Mouse (Mus musculus): ENCODE measurements at regions not wholly inside any gene's neighbourhood (a gene's known extent, or its start where the extent isn't known, plus 50 kb on each side); places are given as distances from the start of the nearest gene placed in this dataset.
A peak's percentile ranks its signal among the peaks of the same experiment; 100 is the strongest.

DNA sequence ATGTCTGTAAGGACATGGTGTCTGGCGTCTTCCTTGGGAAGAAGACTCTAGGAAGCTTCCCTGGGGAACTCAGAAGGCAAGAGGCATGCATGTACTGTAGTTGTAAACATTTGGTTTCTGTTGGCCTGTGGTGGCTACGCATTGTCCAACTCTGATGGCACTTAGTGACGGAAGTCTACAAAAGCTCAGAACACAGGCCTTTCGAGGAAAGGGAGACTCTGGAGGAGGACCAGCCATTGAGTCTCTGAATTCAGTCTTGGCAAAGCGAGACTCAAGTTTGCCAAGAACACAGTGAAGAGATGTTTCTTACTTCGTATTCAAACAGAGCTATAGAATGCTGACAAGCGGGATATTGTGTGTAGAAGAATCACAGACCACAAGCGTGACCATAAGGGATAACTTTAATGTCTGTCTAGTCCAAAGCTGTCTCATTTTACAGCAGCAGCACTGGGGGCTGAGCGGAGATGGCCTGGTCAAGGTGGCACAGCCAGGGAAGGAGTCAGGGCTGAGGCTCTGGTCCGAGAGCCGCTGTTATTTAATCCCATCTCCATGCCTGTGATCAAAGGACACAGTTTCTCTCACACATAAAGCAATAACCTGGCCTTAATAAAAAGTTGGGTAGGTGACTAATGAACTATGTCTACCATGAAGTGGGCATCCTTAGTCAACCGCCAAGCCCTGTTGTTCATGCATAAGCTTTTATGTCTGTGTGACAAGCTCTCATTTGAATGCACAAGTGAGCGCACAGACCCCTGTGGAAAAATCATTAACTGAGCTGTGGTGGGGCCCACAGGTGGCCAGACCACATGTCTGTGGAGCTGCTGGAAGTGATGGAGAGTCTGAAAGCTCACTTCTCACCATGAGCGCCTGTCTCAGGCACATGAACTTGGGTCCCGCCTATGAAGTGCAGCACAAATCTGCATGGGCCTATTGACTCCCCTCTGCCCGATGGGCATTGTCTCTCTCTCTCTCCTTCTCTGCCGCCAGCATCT, 239.4 kb upstream of the Sall1 start:
- no peak for DNase-seq (ENCODE audit: low spot score in 2 of 2)

DNA sequence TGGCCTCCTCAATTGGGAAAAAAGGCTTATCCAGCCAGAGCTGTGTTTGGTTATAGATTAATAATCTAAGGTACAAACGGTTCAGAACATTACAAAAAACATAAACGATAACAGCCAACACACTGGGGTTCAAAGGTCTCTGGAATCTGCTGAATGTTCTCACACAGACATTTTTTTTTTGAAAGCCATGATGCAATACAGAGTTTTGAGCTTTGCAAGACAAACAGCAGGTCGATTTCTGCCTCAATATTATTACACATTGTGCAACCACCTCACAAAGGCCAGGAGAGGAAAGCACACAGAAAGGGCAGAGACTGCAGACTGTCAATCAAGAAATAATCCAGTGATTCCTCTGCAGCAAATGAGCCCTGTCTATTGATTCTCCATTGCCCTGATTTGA, 235.9 kb upstream of the Sall1 start:
- DNase-seq (ENCODE audit: low spot score in 2 of 2): no peak

- no peak for DNase-seq (ENCODE audit: low spot score in 2 of 2)
Measured at GRCm38 (mm10) chr8:89279142-89279541, 235.2 kb upstream of the Sall1 start.

DNA sequence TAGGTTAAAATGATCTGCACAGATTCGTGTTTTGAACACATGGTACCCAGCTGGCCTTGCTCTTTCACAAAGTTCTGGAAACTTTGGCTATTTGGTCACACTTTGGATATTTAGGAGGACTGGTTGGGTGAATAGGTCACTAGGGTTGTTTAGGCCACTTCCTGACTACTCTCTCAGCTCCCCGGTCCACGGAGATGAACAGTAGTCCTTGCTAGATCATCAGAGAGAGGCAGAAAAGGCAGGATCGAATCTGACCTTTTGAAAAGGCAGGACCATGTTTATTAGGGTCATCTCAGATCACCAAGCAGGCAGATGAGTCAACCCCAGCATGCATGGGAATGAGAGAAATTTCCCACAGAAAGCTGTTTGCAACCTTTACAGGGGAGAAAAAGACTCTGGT, 229.3 kb upstream of the Sall1 start:
- no peak for DNase-seq (ENCODE audit: low spot score in 2 of 2)

DNA sequence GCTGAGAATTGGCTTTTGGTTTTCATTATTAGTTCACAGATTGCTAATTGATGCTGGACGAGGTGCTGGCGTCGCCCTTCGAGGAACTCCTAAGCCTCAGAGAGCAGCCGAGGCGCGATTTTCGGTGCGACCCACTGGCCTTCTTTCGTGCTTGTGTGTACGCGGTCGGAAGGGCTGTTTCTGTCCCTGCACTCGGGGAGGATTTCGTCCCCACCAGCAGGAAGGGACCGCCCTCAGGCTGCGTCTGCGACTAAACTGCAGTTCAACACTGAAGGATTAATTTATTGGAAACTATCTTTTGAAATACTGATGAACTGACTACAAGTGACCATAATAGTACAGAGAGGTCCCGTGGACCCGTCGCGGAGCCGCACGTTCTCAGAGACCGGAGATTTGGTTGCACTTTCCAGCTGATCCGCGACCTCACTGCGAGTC, 228.4 kb upstream of the Sall1 start:
- peak in 1 of 2 experiments; percentile 29 for DNase-seq (ENCODE audit: low spot score in 2 of 2)

DNA sequence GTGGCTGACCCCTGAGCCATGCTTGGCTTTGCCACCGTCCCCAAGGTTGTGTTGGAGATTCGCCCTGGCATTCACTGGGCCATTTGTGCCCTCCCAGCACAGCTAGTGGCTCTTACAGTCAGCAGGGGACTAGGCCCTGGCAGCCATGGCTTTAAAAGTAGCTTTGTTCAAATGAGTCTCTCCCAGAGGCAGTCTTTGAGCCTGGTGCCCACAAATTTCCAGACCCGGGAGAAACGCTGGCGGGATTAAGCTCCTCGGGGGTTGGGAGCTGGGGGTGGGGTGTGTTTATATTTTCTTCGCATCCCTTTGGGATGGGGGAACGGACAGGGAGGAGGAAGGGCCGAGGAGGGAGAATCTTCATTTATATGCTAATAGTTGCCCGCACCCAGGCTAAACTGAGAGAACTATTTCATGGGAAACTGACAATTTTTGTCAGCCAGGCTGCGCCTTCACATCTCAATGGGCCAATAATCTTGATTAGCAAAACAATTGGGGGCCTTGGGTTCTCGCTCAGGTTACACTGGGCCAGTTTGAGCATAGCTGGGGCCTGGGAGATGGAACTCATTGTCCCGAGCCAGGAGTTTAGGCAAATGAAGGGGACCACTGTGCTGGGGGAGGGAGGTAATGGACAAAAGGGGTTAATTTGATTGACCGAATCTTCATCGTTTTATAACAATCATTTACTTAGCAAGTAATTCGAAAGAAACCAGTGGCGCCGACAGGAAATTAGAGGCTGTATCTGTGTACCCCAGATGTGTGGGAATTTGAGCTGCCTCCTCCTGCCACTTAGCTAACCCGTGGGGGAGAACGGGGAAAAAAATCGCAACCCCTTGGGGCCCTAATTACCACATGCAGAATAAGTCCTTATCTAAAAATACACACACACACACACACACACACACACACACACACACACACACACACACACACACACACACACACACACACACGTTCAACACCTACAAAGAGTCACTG, 227.7 kb upstream of the Sall1 start:
- peak; percentile 14 to 15 for DNase-seq (ENCODE audit: low spot score in 2 of 2)

- no peak for DNase-seq (ENCODE audit: low spot score in 2 of 2)
Measured at GRCm38 (mm10) chr8:89270001-89270400, 226.0 kb upstream of the Sall1 start.

DNA sequence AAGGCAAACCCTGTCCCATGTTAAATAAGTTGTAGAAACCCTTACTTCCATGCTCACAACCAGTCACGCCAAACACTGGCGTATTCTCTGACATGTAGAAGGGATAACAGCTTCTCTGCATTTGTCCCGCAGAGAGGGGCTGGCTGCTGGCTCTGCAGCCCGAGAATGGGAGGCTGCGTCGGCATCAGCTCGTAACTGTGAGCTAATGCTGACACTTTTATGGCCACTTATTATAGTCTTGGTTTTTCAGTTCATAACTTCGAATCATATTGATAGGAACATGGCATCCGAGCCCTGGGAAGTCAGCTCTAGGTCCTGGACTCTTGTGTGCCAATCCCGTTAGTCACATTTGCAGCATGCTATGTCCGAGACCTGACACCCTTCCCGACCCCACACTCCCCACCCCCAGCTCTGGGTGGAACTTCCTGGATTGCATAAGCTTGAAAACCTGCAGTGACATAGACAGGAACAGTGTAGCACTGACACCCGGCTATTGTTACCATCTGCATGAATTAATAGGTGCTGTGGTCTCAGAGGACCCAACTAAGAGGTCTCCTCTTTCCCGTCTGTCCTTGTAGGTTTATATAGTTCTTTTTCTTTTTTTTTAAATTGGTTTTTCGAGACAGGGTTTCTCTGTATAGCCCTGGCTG, 217.3 kb upstream of the Sall1 start:
- no peak for DNase-seq (ENCODE audit: low spot score in 2 of 2)

DNA sequence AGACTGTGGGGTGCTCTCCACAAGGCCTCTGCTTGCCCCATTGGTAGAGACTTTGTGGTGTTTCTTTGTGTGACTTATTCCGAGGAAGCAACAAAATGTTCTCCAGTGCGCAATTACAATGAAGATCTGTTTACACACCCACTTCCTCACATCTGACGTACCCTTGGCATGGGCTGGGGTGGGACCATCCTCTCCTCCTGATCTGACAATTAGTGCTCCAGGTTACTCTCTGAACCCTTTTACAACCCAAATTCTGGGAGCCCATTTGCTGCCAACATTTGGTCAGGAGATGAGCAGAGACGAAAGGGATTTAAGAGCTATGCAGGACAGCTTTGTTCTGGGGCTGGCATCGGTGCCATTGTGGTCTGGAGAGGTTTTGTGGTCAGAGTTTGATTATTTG, 215.9 kb upstream of the Sall1 start:
- DNase-seq (ENCODE audit: low spot score in 2 of 2): no peak

- DNase-seq (ENCODE audit: low spot score in 2 of 2): no peak
Measured at GRCm38 (mm10) chr8:89246342-89246741, 202.4 kb upstream of the Sall1 start.

DNA sequence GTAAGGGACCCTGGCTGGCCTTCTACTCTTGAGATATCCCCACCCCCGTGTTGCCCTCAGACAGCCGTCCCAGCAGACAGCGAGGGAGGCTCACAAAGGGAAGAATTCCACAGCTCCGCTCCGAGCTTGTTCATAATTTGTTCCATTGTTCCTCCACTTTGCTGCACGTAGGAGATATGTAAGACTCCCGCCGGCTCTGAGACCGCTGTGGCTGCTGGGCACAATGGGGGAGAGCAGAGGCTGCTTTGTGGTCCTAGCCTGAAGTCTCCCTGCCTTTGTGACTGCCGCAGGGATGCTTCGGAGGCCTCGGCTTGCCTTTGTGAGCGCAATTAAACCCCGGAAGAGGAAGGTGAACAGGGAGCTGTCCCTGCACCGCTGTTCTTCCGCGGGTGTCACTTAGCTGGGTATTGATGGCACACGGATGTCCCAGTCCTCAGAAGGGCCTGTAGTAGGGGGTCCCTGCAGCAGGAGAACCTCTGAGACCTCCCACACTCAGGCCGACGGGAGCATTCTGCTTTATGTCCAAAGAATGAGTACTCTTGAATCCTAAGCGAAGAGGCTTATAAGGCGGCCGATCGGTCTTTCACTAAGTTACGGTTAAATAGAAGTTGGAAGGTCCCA, 201.3 kb upstream of the Sall1 start:
- DNase-seq (ENCODE audit: low spot score in 2 of 2): no peak

DNA sequence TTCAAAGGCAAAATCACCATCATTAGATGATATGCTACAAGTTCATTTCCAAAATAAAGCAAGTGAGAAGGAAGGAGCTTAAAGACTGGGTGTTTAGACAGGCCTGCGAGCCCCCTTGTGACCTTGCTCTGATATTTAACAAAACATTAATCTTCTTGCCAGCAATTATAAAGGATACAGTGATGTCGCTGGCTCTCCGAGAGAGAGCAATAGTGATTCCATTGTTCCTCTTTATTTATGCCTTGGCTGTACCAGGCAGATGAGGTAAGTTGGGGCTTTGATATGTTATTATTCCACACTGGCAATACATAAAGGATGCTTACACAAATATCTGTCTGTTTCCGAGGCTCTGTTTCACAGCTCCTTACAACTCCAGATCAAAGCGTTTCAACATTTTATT, 197.7 kb upstream of the Sall1 start:
- no peak for DNase-seq (ENCODE audit: low spot score in 2 of 2)

DNA sequence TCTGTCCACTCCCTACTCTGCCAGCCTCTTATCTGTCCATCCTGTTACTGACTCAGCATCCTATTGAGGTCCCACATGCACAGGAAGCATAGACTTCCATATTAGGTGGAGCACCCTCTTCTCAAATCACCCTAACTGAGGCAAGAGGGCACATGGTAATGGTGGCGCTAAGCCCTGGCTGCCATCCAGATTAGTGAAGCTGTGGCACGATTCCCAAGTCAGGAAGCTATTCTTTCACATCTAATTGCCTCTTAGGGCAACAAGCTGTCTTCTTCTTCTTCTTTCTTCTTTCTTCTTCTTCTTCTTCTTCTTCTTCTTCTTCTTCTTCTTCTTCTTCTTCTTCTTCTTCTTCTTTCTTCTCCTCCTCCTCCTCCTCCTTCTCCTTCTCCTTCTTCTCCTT, 195.7 kb upstream of the Sall1 start:
- no peak for DNase-seq (ENCODE audit: low spot score in 2 of 2)

GRCm38 (mm10) chr8:89234041-89234440, 190.1 kb upstream of the Sall1 start:
- DNase-seq (ENCODE audit: low spot score in 2 of 2): no peak

- no peak for DNase-seq (ENCODE audit: low spot score in 2 of 2)
Measured at GRCm38 (mm10) chr8:89232318-89232717, 188.4 kb upstream of the Sall1 start.

DNA sequence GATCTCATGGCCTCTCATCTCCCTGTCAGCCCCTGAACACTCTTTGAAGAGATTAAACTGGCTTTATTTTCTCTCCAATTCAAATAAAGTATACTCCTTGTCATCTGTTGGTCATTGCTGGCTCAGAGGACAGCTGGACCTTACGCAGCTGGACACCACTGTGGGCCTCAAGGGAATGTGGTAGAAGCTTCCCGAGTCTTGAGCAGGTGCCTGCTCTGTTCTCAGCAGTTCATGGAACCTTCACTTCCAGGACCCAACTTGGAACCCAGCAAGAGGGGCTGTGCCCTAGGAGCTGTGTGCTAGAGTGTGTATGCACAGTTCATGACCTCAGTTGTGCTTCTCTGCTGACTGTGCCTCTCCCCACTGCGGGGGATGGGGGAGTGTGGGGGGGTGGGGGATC, 185.2 kb upstream of the Sall1 start:
- no peak for DNase-seq (ENCODE audit: low spot score in 2 of 2)

DNA sequence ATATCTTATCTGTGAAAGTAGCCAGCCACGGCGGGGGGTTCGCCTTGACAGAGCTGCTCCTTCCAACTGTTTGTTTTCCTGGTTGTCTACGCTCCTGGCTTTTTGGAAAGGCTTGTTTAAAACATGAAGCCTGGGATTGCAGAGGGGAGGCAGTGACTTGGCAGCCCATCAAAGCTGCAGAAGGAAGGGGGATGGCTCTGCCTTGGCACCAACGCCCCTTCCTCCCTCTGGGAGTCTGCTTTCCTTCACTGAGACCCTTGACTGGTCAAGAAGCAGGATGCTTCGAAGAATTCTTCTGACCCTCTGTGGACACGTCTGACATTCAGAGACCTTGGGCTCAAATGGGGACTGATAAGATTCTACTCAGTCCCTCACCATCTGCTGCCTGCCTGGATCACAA, 176.9 kb upstream of the Sall1 start:
- no peak for DNase-seq (ENCODE audit: low spot score in 2 of 2)

DNA sequence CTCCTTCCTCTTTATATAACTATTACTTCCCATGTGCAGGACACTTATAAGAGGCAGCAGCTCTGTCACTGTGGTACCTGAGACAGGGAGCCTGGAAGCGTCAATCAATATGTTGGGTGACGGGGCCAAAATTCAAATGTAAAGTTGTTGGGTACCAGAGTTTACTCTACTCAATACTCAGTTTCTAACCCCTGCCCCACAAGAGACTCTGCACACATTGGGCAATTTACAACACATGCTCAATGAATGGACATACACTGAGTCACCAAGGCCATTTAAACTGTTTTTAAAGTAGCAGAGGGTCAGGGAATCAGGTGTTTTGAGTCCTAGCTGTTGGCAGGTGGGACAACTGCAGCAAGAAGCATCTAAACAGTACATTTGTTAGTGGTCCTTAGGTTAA, 176.4 kb upstream of the Sall1 start:
- DNase-seq (ENCODE audit: low spot score in 2 of 2): no peak

- no peak for DNase-seq (ENCODE audit: low spot score in 2 of 2)
Measured at GRCm38 (mm10) chr8:89219156-89219555, 175.2 kb upstream of the Sall1 start.

DNA sequence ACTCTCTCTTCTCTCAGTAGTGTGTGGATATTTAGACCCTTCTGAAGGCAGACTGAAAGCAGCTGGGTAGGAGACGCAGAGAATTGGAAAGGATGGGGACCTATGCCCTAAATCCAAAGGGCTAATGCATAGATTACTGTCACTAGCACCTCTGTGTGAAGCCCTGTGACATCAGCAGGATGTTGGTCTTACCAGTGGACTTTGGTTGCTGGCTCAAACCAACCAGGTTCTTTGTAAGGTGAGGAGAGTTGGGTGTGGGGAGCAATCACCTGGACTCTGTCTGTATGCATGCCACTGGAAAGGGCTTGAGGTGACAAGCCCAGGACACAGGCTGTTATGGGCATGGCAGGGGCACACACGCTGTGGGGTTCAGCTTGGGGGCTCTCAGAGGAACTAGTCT, 173.7 kb upstream of the Sall1 start:
- DNase-seq (ENCODE audit: low spot score in 2 of 2): no peak

- no peak for DNase-seq (ENCODE audit: low spot score in 2 of 2)
Measured at GRCm38 (mm10) chr8:89211931-89212330, 168.0 kb upstream of the Sall1 start.

Measured in frontal cortex, postnatal 10 days (tissue).